Mouse (Mus musculus): ENCODE measurements around the gene Elobl.

DNA sequence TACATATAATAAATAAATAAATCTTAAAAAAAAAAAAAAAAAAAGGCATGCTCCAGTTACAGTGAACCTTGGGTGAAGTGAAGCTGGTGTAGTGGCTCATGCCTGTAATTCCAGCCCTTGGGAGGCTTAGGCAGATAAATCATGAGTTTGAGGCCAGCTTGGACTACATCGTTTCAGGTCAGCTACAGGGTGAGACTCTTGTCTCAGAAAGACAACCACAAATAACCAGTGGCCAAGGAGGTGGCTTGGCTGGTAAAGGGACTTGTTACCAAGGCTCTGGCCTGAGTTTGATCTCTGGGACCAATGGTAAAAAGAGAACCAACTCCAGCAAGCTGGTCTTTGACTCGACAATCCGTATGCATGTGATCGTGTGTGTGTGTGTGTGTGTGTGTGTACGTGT is 35.3 kb upstream of the Elobl start:
- no peak for TF ChIP-seq MEF2A (IDR thresholded peaks at IDR 0.05; ENCODE audit: borderline replicate concordance, low read depth, low read length)
- no peak for TF ChIP-seq ZNF384 (IDR thresholded peaks at IDR 0.05; ENCODE audit: low read depth, low read length)
- TF ChIP-seq CTCF (conservative IDR thresholded peaks at IDR 0.05 in 1 of 2, IDR thresholded peaks at IDR 0.05 in 1 of 2; ENCODE audit: low read depth in 2 of 2, low read length in 2 of 2) = no peak
- no peak for TF ChIP-seq CHD1 (IDR thresholded peaks at IDR 0.05; ENCODE audit: low read depth, low read length)
- TF ChIP-seq SIN3A (IDR thresholded peaks at IDR 0.05; ENCODE audit: low read length) = no peak
- no peak for TF ChIP-seq UBTF (IDR thresholded peaks at IDR 0.05; ENCODE audit: low read depth, low read length)

Measured in CH12.LX (cell line).